Mouse (Mus musculus): ENCODE measurements around the gene Tmem35b. TPM values are rescaled to one million over a fixed set of nuclear protein-coding genes. Genes with fewer than 3 reads are reported as not detected.

Gene Tmem35b
- polyA plus RNA-seq, 2 experiments: 3.4 to 7.9 TPM

GRCm38 (mm10) chr4:127124331-127124730 is 840 bp downstream of the Tmem35b start:
- no peak overlapping the region for H3K9ac ChIP-seq (replicated peaks)
- no peak overlapping the region for H3K27ac ChIP-seq
- H3K4me2 ChIP-seq (ENCODE audit: low read depth): no peak overlapping the region
- no peaks in the 10 kb centered on the region for H3K9me3 ChIP-seq (ENCODE audit: control insufficient read depth, low read length)
- H3K4me3 ChIP-seq (ENCODE audit: insufficient read depth in 1 of 2, low read depth in 2 of 2, low read length in 2 of 2): no peak overlapping the region
- no peaks in the 10 kb centered on the region for H3K27me3 ChIP-seq (ENCODE audit: control insufficient read depth, insufficient read depth, low read length)
- 66% methylated on average over 1 of the region's 1 CpGs for WGBS (ENCODE audit: insufficient replicate concordance)
- ATAC-seq (ENCODE audit: insufficient read depth): no peak
- H3K36me3 ChIP-seq (replicated peaks; ENCODE audit: control insufficient read depth, insufficient read depth, low read depth): no peaks in the 10 kb centered on the region
- H3K4me1 ChIP-seq (replicated peaks; ENCODE audit: control insufficient read depth in 2 of 2, insufficient read depth in 2 of 2, low read length in 1 of 2): peaks cover 8% of the 10 kb centered on the region in 2 experiments
- TF ChIP-seq CTCF (IDR thresholded peaks at IDR 0.05; ENCODE audit: low read depth) (no peak), EP300 (IDR thresholded peaks at IDR 0.05; ENCODE audit: low read depth) (no peak)
- DNase-seq (ENCODE audit: low read depth in 3 of 3, low spot score in 3 of 3): no peak

DNA sequence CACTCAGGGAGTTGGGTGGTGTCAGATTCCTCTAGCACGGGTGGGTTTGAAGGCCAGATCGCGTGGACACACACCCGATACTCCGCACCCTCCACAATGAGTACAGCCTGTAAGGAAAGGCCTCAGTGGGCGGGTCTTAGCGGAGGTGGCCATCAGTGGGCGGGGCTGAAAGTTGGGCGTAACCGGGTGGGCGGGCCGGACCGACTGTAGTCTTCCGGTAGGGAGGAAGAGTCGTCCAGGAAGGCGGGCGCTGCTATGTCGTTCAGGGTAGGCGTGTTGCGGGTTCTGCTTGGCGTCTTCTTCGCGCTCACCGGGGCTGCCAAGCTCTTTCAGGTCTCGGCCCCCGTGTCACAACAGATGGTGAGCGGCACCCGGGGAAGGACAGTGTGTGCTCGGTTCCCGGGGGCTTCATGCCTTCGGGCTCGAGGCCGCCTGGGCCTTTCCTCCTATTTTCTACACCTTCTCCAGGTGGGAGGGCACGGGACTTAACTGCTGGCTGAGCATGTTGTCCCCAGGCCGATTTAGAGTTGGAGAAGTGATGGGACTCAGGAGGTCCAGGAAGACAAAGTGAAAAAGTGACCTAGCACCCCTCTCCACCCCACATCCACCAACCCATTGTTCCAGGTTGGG is 2.5 kb downstream of the Tmem35b start:
- peak; percentile 79 to 83 (median 81) for DNase-seq (ENCODE audit: low read depth in 3 of 3, low spot score in 3 of 3)
- Histone ChIP-seq H3K4me2 (ENCODE audit: low read depth) (peak overlapping the region; percentile 93), H3K9ac (replicated peaks) (peak overlapping the region; percentile 80), H3K36me3 (replicated peaks; ENCODE audit: control insufficient read depth, insufficient read depth, low read depth) (no peaks in the 10 kb centered on the region), H3K27me3 (ENCODE audit: control insufficient read depth, insufficient read depth, low read length) (no peaks in the 10 kb centered on the region), H3K27ac (no peak overlapping the region; the same call in 1 of the 2 replicates), H3K4me1 (replicated peaks; ENCODE audit: control insufficient read depth in 2 of 2, insufficient read depth in 2 of 2, low read length in 1 of 2) (peaks cover 8% of the 10 kb centered on the region in 2 experiments), H3K9me3 (ENCODE audit: control insufficient read depth, low read length) (no peaks in the 10 kb centered on the region), H3K4me3 (ENCODE audit: insufficient read depth in 1 of 2, low read depth in 2 of 2, low read length in 2 of 2) (peak overlapping the region; percentile 61 to 68)
- TF ChIP-seq EP300 (IDR thresholded peaks at IDR 0.05; ENCODE audit: low read depth) (no peak), CTCF (IDR thresholded peaks at IDR 0.05; ENCODE audit: low read depth) (no peak)
- ATAC-seq (ENCODE audit: insufficient read depth): peak; percentile 97
- WGBS (ENCODE audit: insufficient replicate concordance): 2% methylated on average over 35 of the region's 35 CpGs

DNA sequence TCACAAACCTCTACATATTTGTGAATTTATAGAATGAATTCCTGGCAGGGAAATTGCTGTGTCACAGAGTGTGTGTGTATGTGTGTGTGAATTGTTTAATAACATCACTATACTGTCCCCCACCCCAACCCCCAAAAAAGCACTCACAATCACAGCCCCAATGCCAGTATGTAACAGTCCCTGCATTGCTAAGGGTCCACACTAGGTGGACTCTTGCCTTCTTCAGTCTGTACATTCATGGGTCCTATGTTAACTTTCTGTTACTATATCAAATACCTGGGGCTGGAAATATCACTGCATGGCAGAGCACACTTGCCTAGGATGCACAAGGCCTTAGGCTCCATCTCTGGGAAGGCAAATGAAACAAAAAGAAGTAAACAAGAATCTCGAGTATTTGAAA is 11.2 kb downstream of the Tmem35b start:
- 18% methylated on average over 1 of the region's 1 CpGs for WGBS (ENCODE audit: insufficient replicate concordance)
- DNase-seq (ENCODE audit: low read depth in 3 of 3, low spot score in 3 of 3): no peak
- Histone ChIP-seq H3K9me3 (ENCODE audit: control insufficient read depth, low read length) (no peaks in the 10 kb centered on the region), H3K4me3 (ENCODE audit: insufficient read depth in 1 of 2, low read depth in 2 of 2, low read length in 2 of 2) (no peak overlapping the region), H3K27me3 (ENCODE audit: control insufficient read depth, insufficient read depth, low read length) (no peaks in the 10 kb centered on the region), H3K4me1 (replicated peaks; ENCODE audit: control insufficient read depth in 2 of 2, insufficient read depth in 2 of 2, low read length in 1 of 2) (no peaks in the 10 kb centered on the region), H3K9ac (replicated peaks) (no peak overlapping the region), H3K36me3 (replicated peaks; ENCODE audit: control insufficient read depth, insufficient read depth, low read depth) (no peaks in the 10 kb centered on the region), H3K27ac (no peak overlapping the region), H3K4me2 (ENCODE audit: low read depth) (no peak overlapping the region)
- no peak for TF ChIP-seq CTCF (IDR thresholded peaks at IDR 0.05; ENCODE audit: low read depth)
- no peak for TF ChIP-seq EP300 (IDR thresholded peaks at IDR 0.05; ENCODE audit: low read depth)
- no peak for ATAC-seq (ENCODE audit: insufficient read depth)

DNA sequence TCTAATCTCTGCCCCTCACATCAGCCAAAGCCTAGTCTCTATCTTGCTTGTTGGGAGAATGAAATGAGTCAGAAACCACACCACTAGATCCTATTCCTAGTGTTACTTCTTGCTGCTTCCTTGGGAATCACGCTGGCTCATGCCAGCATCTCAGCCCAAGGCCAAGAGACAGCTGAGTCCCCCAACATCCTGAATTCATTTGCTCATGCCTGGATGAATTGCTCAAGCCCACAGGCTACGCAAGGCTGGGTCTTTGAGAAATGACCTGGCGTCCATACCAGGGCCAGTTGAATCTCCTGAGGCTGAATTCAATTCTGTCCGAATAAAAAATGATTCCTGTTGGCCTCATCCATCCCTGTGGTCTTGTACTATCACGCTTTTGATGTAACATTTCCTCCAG is 14.1 kb downstream of the Tmem35b start:
- no peak for TF ChIP-seq CTCF (IDR thresholded peaks at IDR 0.05; ENCODE audit: low read depth)
- no peak for TF ChIP-seq EP300 (IDR thresholded peaks at IDR 0.05; ENCODE audit: low read depth)
- Histone ChIP-seq H3K4me3 (ENCODE audit: insufficient read depth in 1 of 2, low read depth in 2 of 2, low read length in 2 of 2) (no peak overlapping the region), H3K27me3 (ENCODE audit: control insufficient read depth, insufficient read depth, low read length) (no peaks in the 10 kb centered on the region), H3K4me2 (ENCODE audit: low read depth) (no peak overlapping the region), H3K9me3 (ENCODE audit: control insufficient read depth, low read length) (no peaks in the 10 kb centered on the region), H3K36me3 (replicated peaks; ENCODE audit: control insufficient read depth, insufficient read depth, low read depth) (no peaks in the 10 kb centered on the region), H3K4me1 (replicated peaks; ENCODE audit: control insufficient read depth in 2 of 2, insufficient read depth in 2 of 2, low read length in 1 of 2) (no peaks in the 10 kb centered on the region), H3K9ac (replicated peaks) (no peak overlapping the region), H3K27ac (no peak overlapping the region)
- ATAC-seq (ENCODE audit: insufficient read depth): no peak
- 61% methylated on average over 5 of the region's 5 CpGs for WGBS (ENCODE audit: insufficient replicate concordance)
- no peak for DNase-seq (ENCODE audit: low read depth in 3 of 3, low spot score in 3 of 3)

DNA sequence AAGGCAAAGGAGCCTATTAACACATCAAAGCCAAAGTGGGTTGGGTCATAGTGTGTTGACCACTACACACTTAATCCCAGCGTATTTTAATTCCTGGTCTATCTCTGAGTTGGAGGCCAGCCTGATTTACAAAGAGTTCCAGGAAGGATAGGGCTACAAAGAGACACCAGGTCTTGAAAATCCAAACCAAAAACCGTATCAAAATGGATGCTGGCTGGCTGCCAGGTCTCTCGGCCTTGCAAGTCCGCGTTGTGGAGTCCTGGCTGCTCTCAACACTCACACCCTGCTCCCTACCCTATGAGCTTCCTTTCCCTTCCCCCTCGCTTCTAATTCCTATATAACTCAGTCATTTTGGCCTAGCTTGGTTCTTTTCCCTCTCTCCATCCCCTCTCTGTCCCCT is 15.0 kb downstream of the Tmem35b start:
- WGBS (ENCODE audit: insufficient replicate concordance): 48% methylated on average over 6 of the region's 6 CpGs
- no peak for TF ChIP-seq EP300 (IDR thresholded peaks at IDR 0.05; ENCODE audit: low read depth)
- TF ChIP-seq CTCF (IDR thresholded peaks at IDR 0.05; ENCODE audit: low read depth): no peak
- H3K9ac ChIP-seq (replicated peaks): no peak overlapping the region
- no peaks in the 10 kb centered on the region for H3K36me3 ChIP-seq (replicated peaks; ENCODE audit: control insufficient read depth, insufficient read depth, low read depth)
- no peak overlapping the region for H3K4me3 ChIP-seq (ENCODE audit: insufficient read depth in 1 of 2, low read depth in 2 of 2, low read length in 2 of 2)
- no peaks in the 10 kb centered on the region for H3K9me3 ChIP-seq (ENCODE audit: control insufficient read depth, low read length)
- no peak overlapping the region for H3K27ac ChIP-seq
- no peak overlapping the region for H3K4me2 ChIP-seq (ENCODE audit: low read depth)
- no peak for ATAC-seq (ENCODE audit: insufficient read depth)
- no peak for DNase-seq (ENCODE audit: low read depth in 3 of 3, low spot score in 3 of 3)
- no peaks in the 10 kb centered on the region for H3K27me3 ChIP-seq (ENCODE audit: control insufficient read depth, insufficient read depth, low read length)
- H3K4me1 ChIP-seq (replicated peaks; ENCODE audit: control insufficient read depth in 2 of 2, insufficient read depth in 2 of 2, low read length in 1 of 2): no peaks in the 10 kb centered on the region
